Mouse (Mus musculus) urinary bladder, adult 18-20 months (tissue): ENCODE measurements around the gene Skor1.

Experiments
- DNase-seq, 2 experiments: peaks; one replicate each; pipeline ENCODE4 v3.0.0; 2022; ENCODE audit warnings: low spot score in 2 of 2, mixed read lengths in 2 of 2

Gene Skor1

DNA sequence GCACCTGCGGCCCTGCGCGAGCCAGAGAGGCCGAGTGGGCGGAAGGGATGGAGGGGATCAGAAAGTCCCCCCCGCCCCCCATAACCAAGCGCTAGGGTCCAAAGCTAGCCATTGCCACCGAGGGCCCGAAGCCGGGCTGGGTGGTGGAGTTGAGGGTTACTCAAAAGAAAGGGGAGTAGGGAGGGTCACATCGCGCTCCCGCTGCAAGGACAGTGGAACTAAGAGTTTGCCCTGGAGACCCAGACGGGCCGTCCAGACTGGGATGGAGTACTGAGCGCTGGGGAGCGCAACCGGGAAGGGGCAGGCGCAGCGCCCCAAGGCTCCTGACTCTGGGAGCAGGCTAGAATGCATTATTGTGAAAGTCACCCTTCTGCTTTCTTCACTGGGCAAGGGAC, 608 bp upstream of the Skor1 start:
- no peak for DNase-seq

- DNase-seq: no peak
These were observed 863 bp downstream of the Skor1 start for GRCm38 (mm10) chr9:63147786-63148409.

GRCm38 (mm10) chr9:63147296-63147695, 1.5 kb downstream of the Skor1 start:
- no peak for DNase-seq

GRCm38 (mm10) chr9:63146856-63147274, 1.9 kb downstream of the Skor1 start:
- DNase-seq: no peak

- DNase-seq: no peak
These were observed 2.5 kb downstream of the Skor1 start for GRCm38 (mm10) chr9:63146126-63146855.

DNA sequence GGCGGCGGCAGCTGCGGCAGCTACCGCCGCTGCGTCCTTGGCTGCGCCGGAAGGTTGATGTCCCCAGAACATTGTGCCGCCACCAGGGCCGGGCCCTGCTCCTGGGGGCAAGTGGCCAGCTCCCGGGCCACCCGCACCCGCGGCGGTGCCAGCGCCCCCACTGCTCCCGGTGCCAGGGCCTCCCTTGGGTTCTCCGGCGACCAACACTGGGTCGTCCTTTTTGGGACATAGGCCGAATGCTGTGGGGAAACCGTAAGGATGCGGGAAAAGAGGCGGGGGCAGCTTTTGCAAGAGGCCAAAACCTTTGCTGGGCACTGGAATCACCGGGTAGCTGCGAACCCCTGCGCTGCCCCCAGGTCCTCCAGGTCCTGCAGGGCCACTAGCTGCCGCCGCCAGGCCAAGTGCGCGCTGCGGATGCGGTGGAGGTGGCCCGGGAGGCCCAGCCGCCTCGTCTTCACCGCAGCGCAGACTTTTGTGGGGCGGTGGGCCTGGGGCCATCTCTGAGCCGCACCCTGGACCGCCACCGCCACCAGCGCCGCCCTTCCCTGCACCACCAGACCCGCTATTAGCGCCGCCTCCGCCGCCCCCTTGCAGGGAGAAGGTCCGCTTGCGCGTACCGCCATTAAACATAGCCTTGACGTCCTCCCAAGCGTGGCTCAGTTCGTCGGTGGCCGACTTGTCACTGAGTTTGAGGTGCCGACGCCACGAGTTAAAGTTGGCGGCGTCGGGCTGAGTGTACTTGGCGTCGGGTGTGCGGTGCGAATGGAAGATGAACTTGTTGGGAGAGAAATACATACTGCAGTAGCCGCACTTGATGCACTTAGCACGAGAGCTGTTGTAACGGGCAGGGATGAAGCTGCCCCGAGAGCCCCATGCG, 3.3 kb downstream of the Skor1 start:
- DNase-seq: no peak

DNA sequence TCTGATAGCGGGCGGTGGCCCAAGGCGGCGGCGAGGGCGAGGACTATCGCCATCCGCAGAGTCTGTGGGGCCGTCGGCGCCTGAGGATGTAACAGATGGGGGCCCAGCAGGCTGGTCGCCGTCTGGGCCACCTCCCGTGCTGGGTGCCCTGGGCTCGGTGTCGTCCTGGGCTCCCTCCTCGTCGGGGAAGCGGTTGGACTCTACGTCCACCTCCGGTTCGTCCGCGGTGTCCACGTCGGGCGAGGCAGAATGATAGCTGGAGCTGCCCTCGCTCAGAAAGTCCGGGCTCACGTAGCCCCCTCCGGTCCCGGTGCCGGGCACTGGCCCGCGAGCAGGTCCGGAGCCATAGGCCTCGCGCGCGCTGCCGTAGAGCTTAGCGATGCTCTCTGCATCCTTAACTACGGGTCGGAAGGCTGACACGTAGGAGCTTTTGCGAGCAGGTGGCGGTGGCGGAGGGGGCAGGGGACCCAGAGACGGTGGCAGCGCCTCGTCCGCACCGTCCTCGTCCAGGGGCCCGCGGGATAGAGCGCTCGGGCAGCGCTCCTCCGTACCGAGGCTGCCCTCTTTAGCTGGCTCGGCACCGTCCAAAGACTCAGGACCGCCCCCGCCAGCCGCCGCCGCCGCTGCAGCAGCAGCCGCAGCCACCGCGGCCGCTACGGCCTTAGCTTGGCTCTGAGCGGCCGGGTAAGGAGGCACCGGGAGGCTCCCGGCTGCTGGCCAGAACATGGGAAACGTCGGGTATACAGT, 4.1 kb downstream of the Skor1 start:
- DNase-seq: no peak

- no peak for DNase-seq
These were observed 4.9 kb downstream of the Skor1 start for GRCm38 (mm10) chr9:63143641-63144501.

DNA sequence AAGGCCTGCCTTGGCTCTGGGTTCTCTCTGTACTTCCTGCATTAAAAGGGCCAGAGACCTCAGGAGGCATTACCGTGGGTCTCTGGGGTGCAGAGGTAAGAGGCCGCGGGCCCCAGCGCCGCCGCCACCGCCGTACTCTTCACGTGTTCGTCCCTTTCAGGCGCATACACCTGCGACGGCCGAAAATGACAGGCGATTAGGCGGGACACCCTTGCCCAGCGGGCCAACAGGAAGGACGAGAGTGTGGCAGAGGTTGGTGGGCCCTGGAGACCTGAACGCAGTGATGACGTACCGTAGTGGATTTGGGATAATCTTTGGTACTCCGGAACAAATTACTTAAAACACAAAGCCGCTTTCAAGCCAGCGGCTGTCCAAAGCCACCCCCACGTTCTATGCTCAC, 5.5 kb downstream of the Skor1 start:
- no peak for DNase-seq

GRCm38 (mm10) chr9:63142335-63143036, 6.3 kb downstream of the Skor1 start:
- no peak for DNase-seq

DNA sequence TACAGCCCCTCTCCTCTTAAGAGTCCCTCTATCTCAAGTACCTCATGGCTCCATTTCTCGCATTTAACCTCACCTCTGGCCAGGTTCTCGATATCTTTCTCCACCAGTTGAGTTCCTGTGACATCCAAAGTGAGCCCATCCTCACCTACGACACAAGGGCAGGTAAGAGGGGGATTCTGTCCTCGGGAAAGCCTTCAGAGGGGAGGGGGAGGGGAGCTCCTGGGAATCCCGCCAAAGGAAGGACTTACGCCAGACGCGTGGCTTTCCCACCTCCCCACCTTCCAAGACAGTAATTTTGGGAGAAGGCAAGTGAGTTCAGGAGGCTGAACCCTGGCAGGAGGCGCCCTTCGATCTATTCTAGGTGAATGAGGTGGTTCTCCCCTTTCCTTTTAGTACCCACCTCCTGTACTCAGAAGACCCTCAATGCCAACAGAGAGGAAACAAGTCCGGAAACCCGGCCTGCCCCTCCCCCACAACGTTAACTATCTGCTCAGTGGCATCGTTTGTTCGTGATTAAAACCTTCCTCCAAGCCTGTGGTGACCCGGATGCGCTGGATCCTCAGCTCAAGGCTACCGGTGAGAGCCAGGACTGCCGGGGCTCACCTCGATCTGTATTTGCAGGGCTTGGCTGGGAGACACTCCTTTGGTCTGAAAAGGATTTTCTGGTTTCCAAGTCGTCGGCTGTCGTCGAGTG, 7.0 kb downstream of the Skor1 start:
- DNase-seq: no peak

DNA sequence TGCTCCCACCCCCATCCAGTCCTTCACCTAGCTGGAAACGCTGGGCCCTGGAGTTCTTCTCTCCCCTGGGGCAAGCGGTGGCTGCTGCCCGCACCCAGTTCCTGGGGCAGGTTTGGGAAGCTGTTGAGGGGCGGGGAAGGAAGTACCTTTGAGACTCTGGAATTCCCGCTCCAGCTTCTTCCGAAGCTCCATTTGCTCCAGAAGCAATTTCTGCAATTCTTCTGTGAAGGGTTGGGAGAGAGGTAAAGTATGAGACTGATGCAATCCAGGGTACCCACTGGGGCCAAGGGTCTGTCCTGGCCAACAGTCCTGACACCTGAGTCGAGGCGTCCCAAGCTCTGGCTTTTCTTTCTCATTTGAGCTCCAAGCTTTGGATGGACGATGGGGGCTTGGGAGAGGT, 8.6 kb downstream of the Skor1 start:
- no peak for DNase-seq

- DNase-seq: no peak
These were observed 9.1 kb downstream of the Skor1 start for GRCm38 (mm10) chr9:63139661-63140060.

DNA sequence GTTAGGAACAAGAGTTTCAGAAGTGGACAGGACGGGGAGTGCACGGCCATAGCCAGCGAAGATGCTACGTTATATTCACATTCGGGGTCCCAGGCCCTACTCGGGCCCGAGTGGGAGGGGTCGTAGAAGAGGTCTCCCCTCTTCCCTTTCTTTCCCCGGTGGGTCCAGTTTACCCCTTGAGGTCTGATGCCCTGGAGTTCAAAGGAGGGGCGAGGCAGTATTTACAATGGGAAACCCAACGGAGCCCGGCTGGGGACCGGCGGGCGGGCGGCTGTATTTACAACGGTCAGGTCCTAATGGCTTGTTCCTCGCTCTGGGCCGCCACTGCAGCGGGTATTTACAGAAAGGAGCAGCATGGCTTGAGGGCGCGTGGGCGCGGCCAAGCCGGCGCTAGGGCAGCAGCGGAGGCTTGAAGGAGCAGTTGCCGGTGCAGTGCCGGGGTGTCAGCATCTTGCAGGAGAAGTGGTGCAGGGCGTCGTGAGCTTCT, 10.2 kb downstream of the Skor1 start:
- DNase-seq: no peak

DNA sequence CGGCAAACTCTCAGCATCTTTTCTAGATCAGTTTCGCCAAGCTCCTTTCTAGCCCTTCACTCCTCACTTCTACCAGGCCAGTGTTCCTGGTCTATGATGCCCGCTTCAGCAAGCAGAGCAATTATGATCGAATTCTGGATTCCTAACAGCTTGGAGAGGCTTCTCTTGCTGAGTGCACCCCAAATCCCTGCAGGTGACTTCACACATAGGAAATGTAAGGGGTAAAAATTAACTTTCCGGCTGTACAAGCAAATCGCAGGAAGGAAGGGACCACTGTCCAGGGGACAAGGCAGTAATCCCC, 11.2 kb downstream of the Skor1 start:
- no peak for DNase-seq

- DNase-seq: no peak
These were observed 11.8 kb downstream of the Skor1 start for GRCm38 (mm10) chr9:63136756-63137614.

DNA sequence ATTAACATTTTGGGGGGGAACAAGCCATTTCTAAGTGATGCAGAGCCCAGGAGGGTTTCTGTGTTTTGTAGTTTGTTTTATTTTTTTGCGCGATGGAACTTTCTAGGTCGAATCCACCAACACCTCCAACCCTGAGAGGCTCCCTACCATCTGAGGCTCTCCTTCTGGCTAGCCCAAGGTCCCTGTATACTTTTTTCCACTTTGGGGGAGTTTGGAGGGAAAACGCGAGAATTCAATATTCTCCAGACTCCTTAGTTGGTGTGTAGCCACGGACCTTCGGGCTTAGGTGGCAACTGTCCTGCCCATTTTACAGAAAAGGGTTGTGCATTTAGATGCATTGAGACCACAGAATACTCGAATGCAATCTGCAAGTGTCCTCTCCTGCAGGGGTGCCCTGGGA, 12.5 kb downstream of the Skor1 start:
- DNase-seq: no peak

DNA sequence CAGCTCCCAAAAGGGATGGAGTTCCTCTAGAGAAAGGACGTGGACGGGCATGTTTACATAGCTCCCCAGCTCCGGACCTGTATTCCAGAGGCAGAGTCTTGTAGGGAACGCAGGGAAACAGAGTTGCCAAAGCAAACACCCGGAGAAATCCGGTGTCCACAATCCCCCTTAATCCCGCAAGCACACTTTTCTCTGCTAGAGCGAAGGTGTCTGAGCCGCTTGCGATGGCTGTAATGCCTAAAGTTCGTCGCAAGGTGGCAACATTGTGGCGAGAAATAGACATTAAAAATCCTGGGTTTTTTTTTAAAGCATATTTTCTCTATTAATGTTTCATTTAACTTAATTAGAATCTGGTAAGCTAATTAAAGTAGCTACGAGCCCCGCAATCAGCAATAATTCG, 13.0 kb downstream of the Skor1 start:
- DNase-seq: no peak

DNA sequence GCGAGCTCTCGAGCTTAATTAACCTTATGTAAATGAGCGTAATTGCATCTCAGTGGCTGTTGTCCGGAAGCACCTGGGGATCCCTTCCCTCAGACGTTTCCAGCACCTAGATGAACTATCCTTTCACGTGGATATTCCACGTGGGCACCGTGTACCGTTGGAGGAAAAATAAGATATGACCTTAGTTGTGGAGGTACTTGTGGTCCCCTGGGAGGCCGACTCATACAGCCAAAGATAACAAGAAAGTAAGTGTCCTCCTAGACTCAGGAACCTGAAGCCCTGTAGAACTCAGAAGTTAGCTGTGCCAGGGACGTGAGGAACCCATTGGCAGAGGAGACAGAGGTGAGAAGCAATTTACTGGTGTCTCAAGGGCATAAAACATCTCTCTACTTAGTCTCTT, 13.4 kb downstream of the Skor1 start:
- no peak for DNase-seq
